Mouse (Mus musculus): ENCODE measurements around the gene Masp1. TPM values are rescaled to one million over a fixed set of nuclear protein-coding genes. Genes with fewer than 3 reads are reported as not detected.

Gene Masp1
- polyA plus RNA-seq, 1 experiment from 2014 or later = 16.7 TPM

- no peak for DNase-seq (ENCODE audit: low spot score)
- Histone ChIP-seq H3K27ac (no peak overlapping the region), H3K4me3 (no peak overlapping the region), H3K9me3 (no peaks in the 10 kb centered on the region), H3K27me3 (ENCODE audit: insufficient read depth, poor library complexity, severe bottlenecking) (no peaks in the 10 kb centered on the region), H3K4me1 (no peaks in the 10 kb centered on the region), H3K36me3 (no peaks in the 10 kb centered on the region)
Measured at GRCm38 (mm10) chr16:23476598-23476997, 44.0 kb downstream of the Masp1 start.

- no peak for DNase-seq (ENCODE audit: low spot score)
- 88% methylated on average over 4 of the region's 4 CpGs for WGBS
- H3K36me3 ChIP-seq = no peaks in the 10 kb centered on the region
Measured at GRCm38 (mm10) chr16:23475651-23476050, 45.0 kb downstream of the Masp1 start.

GRCm38 (mm10) chr16:23472046-23472445 lies 48.6 kb downstream of the Masp1 start:
- Histone ChIP-seq H3K4me3 (no peak overlapping the region), H3K36me3 (no peaks in the 10 kb centered on the region), H3K27ac (no peak overlapping the region), H3K9me3 (no peaks in the 10 kb centered on the region), H3K4me1 (0 out of 2 replicates have a peak, but pooled peaks cover under 1% of the 10 kb centered on the region), H3K27me3 (ENCODE audit: insufficient read depth, poor library complexity, severe bottlenecking) (no peaks in the 10 kb centered on the region)
- WGBS = 70% methylated on average over 3 of the region's 3 CpGs
- no peak for DNase-seq (ENCODE audit: low spot score)

More at GRCm38 (mm10) chr16:23475651-23476050, 45.0 kb downstream of the Masp1 start:
- Histone ChIP-seq H3K4me1 (no peaks in the 10 kb centered on the region), H3K9me3 (no peaks in the 10 kb centered on the region), H3K27ac (no peak overlapping the region), H3K4me3 (no peak overlapping the region), H3K27me3 (ENCODE audit: insufficient read depth, poor library complexity, severe bottlenecking) (no peaks in the 10 kb centered on the region)

GRCm38 (mm10) chr16:23471551-23471950 lies 49.1 kb downstream of the Masp1 start:
- no peaks in the 10 kb centered on the region for H3K9me3 ChIP-seq
- H3K4me1 ChIP-seq = 0 out of 2 replicates have a peak, but pooled peaks cover 4% of the 10 kb centered on the region
- H3K27ac ChIP-seq = no peak overlapping the region
- WGBS = 77% methylated on average over 6 of the region's 6 CpGs
- H3K4me3 ChIP-seq = no peak overlapping the region
- H3K36me3 ChIP-seq = no peaks in the 10 kb centered on the region
- no peaks in the 10 kb centered on the region for H3K27me3 ChIP-seq (ENCODE audit: insufficient read depth, poor library complexity, severe bottlenecking)
- DNase-seq (ENCODE audit: low spot score) = no peak

- Histone ChIP-seq H3K27ac (no peak overlapping the region), H3K9me3 (no peaks in the 10 kb centered on the region), H3K36me3 (no peaks in the 10 kb centered on the region), H3K4me1 (0 out of 2 replicates have a peak, but pooled peaks cover 4% of the 10 kb centered on the region), H3K27me3 (ENCODE audit: insufficient read depth, poor library complexity, severe bottlenecking) (no peaks in the 10 kb centered on the region; the same call in 1 of the 2 replicates), H3K4me3 (no peak overlapping the region)
- 67% methylated on average over 4 of the region's 4 CpGs for WGBS
- DNase-seq (ENCODE audit: low spot score) = no peak
Measured at GRCm38 (mm10) chr16:23463671-23464347, 56.8 kb downstream of the Masp1 start.

- Histone ChIP-seq H3K27me3 (ENCODE audit: insufficient read depth, poor library complexity, severe bottlenecking) (peaks cover 16% of the 10 kb centered on the region; the same call in 1 of the 2 replicates), H3K4me1 (no peaks in the 10 kb centered on the region), H3K36me3 (no peaks in the 10 kb centered on the region), H3K27ac (no peak overlapping the region), H3K4me3 (no peak overlapping the region), H3K9me3 (no peaks in the 10 kb centered on the region)
- 57% methylated on average over 7 of the region's 7 CpGs for WGBS
- no peak for DNase-seq (ENCODE audit: low spot score)
Measured at GRCm38 (mm10) chr16:23458906-23459588, 61.6 kb downstream of the Masp1 start.

GRCm38 (mm10) chr16:23457338-23457737 lies 63.3 kb downstream of the Masp1 start:
- H3K27me3 ChIP-seq (ENCODE audit: insufficient read depth, poor library complexity, severe bottlenecking) = peaks cover 16% of the 10 kb centered on the region; the same call in 1 of the 2 replicates
- no peak overlapping the region for H3K27ac ChIP-seq
- WGBS = 80% methylated on average over 5 of the region's 5 CpGs
- no peaks in the 10 kb centered on the region for H3K36me3 ChIP-seq
- no peaks in the 10 kb centered on the region for H3K9me3 ChIP-seq
- no peak overlapping the region for H3K4me3 ChIP-seq
- no peak for DNase-seq (ENCODE audit: low spot score)
- H3K4me1 ChIP-seq = no peaks in the 10 kb centered on the region

- no peak overlapping the region for H3K27ac ChIP-seq
Measured at GRCm38 (mm10) chr16:23456534-23456933, 64.1 kb downstream of the Masp1 start.

GRCm38 (mm10) chr16:23454376-23454775 lies 66.2 kb downstream of the Masp1 start:
- H3K4me1 ChIP-seq = peaks cover 7% of the 10 kb centered on the region; the same call in 1 of the 2 replicates
- peaks cover 16% of the 10 kb centered on the region; the same call in 1 of the 2 replicates for H3K27me3 ChIP-seq (ENCODE audit: insufficient read depth, poor library complexity, severe bottlenecking)
- H3K36me3 ChIP-seq = no peaks in the 10 kb centered on the region
- H3K9me3 ChIP-seq = no peaks in the 10 kb centered on the region
- no peak overlapping the region for H3K27ac ChIP-seq
- 77% methylated on average over 6 of the region's 6 CpGs for WGBS
- no peak for DNase-seq (ENCODE audit: low spot score)
- no peak overlapping the region for H3K4me3 ChIP-seq

More at GRCm38 (mm10) chr16:23456534-23456933, 64.1 kb downstream of the Masp1 start:
- Histone ChIP-seq H3K27me3 (ENCODE audit: insufficient read depth, poor library complexity, severe bottlenecking) (peaks cover 16% of the 10 kb centered on the region; the same call in 1 of the 2 replicates), H3K4me1 (0 out of 2 replicates have a peak, but pooled peaks cover 2% of the 10 kb centered on the region), H3K36me3 (no peaks in the 10 kb centered on the region), H3K4me3 (no peak overlapping the region), H3K9me3 (no peaks in the 10 kb centered on the region)
- WGBS = 65% methylated on average over 3 of the region's 3 CpGs
- DNase-seq (ENCODE audit: low spot score) = no peak

- peaks cover 7% of the 10 kb centered on the region; the same call in 1 of the 2 replicates for H3K4me1 ChIP-seq
- no peak overlapping the region for H3K4me3 ChIP-seq
- no peak overlapping the region for H3K27ac ChIP-seq
- DNase-seq (ENCODE audit: low spot score) = no peak
- no peaks in the 10 kb centered on the region for H3K36me3 ChIP-seq
- H3K9me3 ChIP-seq = no peaks in the 10 kb centered on the region
- H3K27me3 ChIP-seq (ENCODE audit: insufficient read depth, poor library complexity, severe bottlenecking) = 0 out of 2 replicates have a peak, but pooled peaks cover 8% of the 10 kb centered on the region
- WGBS = 15% methylated on average over 3 of the region's 3 CpGs
Measured at GRCm38 (mm10) chr16:23452476-23452875, 68.1 kb downstream of the Masp1 start.

- DNase-seq (ENCODE audit: low spot score) = no peak
- no peaks in the 10 kb centered on the region for H3K36me3 ChIP-seq
- H3K9me3 ChIP-seq = no peaks in the 10 kb centered on the region
- 80% methylated on average over 4 of the region's 4 CpGs for WGBS
- H3K4me3 ChIP-seq = no peak overlapping the region
- H3K27ac ChIP-seq = no peak overlapping the region
- H3K27me3 ChIP-seq (ENCODE audit: insufficient read depth, poor library complexity, severe bottlenecking) = 0 out of 2 replicates have a peak, but pooled peaks cover 6% of the 10 kb centered on the region
- H3K4me1 ChIP-seq = peaks cover 7% of the 10 kb centered on the region; the same call in 1 of the 2 replicates
Measured at GRCm38 (mm10) chr16:23450816-23451215, 69.8 kb downstream of the Masp1 start.

- no peaks in the 10 kb centered on the region for H3K9me3 ChIP-seq
- no peak overlapping the region for H3K27ac ChIP-seq
- no peak for DNase-seq (ENCODE audit: low spot score)
- no peaks in the 10 kb centered on the region for H3K36me3 ChIP-seq
- H3K4me3 ChIP-seq = no peak overlapping the region
- 0 out of 2 replicates have a peak, but pooled peaks cover 4% of the 10 kb centered on the region for H3K27me3 ChIP-seq (ENCODE audit: insufficient read depth, poor library complexity, severe bottlenecking)
- H3K4me1 ChIP-seq = peaks cover 7% of the 10 kb centered on the region; the same call in 1 of the 2 replicates
- WGBS = 76% methylated on average over 2 of the region's 2 CpGs
Measured at GRCm38 (mm10) chr16:23449946-23450345, 70.7 kb downstream of the Masp1 start.

- Histone ChIP-seq H3K27me3 (ENCODE audit: insufficient read depth, poor library complexity, severe bottlenecking) (no peaks in the 10 kb centered on the region), H3K27ac (no peak overlapping the region), H3K9me3 (no peaks in the 10 kb centered on the region), H3K4me3 (no peak overlapping the region), H3K4me1 (no peaks in the 10 kb centered on the region), H3K36me3 (no peaks in the 10 kb centered on the region)
- DNase-seq (ENCODE audit: low spot score) = no peak
- WGBS = 85% methylated on average over 4 of the region's 4 CpGs
Measured at GRCm38 (mm10) chr16:23444231-23444630, 76.4 kb downstream of the Masp1 start.
